Mouse (Mus musculus) forebrain, embryonic 14.5 days (tissue): ENCODE data around the gene Nup93. TPM values are rescaled to one million over a fixed set of nuclear protein-coding genes. Genes with fewer than 3 reads are reported as not detected.

Experiments used
- ATAC-seq: fragments of 200-750 bp; cut with Nextera tagmentation; 2 replicates; pipeline ENCODE4 v1.8.0; 2017; ENCODE audit warnings: mild to moderate bottlenecking, moderate library complexity
- DNase-seq: peaks from one replicate; pipeline ENCODE4 v3.0.0-alpha.2; 2015; ENCODE audit warnings: low spot score
- H3K27ac ChIP-seq: fragments of 300-500 bp; sonication (generic); 2 replicates; pipeline ENCODE4 v1.5.1; 2014; ENCODE audit warnings: low read depth, mild to moderate bottlenecking, control low read depth, low read length, moderate library complexity
- H3K27me3 ChIP-seq: fragments of 300-500 bp; sonication (generic); replicated peaks from 2 replicates; pipeline ENCODE4 v1.6.1; 2014; ENCODE audit warnings: low read length, control low read depth, mixed read lengths; ENCODE audit not compliant: control insufficient read depth, insufficient read depth
- H3K36me3 ChIP-seq: fragments of 300-500 bp; sonication (generic); 2 replicates; pipeline ENCODE4 v1.6.1; 2014; ENCODE audit warnings: low read length, control low read depth; ENCODE audit not compliant: control insufficient read depth, insufficient read depth
- H3K4me1 ChIP-seq: fragments of 300-500 bp; sonication (generic); 2 replicates; pipeline ENCODE4 v1.6.1; 2014; ENCODE audit warnings: antibody characterized with exemption, low read length, control low read depth; ENCODE audit not compliant: control insufficient read depth, insufficient read depth
- H3K4me2 ChIP-seq: fragments of 300-500 bp; sonication (generic); 2 replicates; pipeline ENCODE4 v1.6.1; 2014; ENCODE audit warnings: mild to moderate bottlenecking, control low read depth, low read length
- H3K4me3 ChIP-seq: fragments of 300-500 bp; sonication (generic); 2 replicates; pipeline ENCODE4 v1.5.1; 2014; ENCODE audit warnings: low read depth, low read length, control low read depth
- H3K9ac ChIP-seq: fragments of 300-500 bp; sonication (generic); 2 replicates; pipeline ENCODE4 v1.6.1; 2014; ENCODE audit warnings: mild to moderate bottlenecking, low read length, control low read depth, moderate library complexity
- H3K9me3 ChIP-seq: fragments of 300-500 bp; sonication (generic); replicated peaks from 2 replicates; pipeline ENCODE4 v1.6.1; 2016; ENCODE audit warnings: low read length, control low read depth, mixed read lengths; ENCODE audit not compliant: control insufficient read depth
- WGBS: fragments of 180-500 bp; shearing (Covaris S2); extraction: QIAGEN DNeasy Blood & Tissue Kit; methylation state at CpG from one replicate; pipeline ENCODE4 v1.1.7; 2014; 5-methylcytosine and 5-hydroxymethylcytosine counted together
- polyA plus RNA-seq: library from polyadenylated mRNA; unstranded; fragments of >200 nt; fragmentation: Nextera tagmentation; extraction: Ambion mirVana; gene quantifications from 2 replicates; pipeline ENCODE4 v1.2.1, GENCODE M21; 2014

The Nup93 gene
- polyA plus RNA-seq, 1 experiment from 2014 or later, result 72.6 TPM

DNA sequence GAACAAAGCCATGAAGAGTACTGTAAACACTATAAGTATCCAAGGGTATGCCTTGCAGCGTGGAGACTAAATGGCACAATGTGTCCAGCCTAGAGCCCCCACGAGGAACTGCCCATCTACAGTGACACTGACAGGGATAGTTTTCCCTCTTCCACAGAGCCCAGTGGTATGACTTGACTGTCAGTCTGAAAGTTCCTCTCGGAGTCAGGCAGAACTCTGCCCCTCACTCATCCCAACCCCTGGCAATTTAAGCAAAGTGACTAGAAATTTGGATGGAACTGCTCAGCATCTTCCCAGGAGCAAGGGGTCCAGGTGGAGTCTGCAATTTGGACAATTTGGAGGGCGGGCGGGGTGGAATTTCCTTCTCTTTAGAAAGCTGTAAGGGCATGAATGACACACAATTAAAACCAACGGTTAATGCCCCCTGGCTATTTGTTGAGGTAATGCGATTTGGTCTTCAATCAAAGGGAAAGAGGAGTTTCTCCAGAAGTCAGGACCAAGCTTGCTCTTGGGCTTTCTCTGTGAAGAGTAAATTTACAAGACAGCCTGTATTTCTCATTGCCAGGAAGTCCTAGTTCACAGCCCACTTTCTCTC lies 39.6 kb upstream of the Nup93 start:
- ATAC-seq, result no peak
- Histone ChIP-seq H3K27ac (no peak overlapping the region), H3K4me3 (no peak overlapping the region), H3K27me3 (peaks cover 42% of the 10 kb centered on the region), H3K36me3 (no peaks in the 10 kb centered on the region), H3K4me1 (peaks cover 20% of the 10 kb centered on the region), H3K4me2 (no peak overlapping the region), H3K9ac (no peak overlapping the region), H3K9me3 (no peaks in the 10 kb centered on the region)
- peak; percentile 24 for DNase-seq
- WGBS, result 22% methylated on average over 7 of the region's 7 CpGs

DNA sequence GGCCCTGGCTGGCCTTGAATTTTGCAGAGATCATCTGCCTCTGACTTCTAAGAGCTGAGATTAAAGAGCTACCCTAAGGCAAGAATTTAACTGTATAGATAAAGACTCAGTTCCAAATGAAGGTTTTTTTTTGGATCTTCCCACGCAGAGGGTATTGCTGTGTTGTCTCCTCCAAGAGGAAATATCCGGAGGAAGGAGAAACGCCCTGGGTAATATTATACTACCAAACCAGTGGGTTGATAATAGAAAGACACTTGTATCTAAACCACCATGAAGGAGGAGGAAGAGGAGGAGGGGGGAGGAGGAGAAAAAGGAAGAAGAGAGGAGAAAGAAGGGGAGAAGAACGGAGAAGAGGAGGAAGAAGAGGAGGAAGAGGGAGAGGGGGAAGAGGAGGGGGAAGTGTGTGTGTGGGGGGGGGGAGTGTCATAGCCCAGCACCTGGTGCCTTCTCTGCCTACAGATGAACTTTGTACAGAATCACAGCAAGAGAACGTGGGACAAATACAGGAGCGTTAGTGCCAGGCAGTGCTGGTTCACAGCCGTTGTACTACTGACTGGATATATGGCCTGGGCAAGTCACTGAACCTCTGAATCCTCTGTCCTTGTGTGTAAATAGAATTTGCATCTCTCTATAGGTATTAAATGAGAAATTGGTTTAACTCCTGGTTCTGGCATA lies 36.5 kb upstream of the Nup93 start:
- Histone ChIP-seq H3K27me3 (peaks cover 38% of the 10 kb centered on the region), H3K4me1 (peaks cover 13% of the 10 kb centered on the region), H3K9me3 (no peaks in the 10 kb centered on the region), H3K4me3 (no peak overlapping the region), H3K27ac (no peak overlapping the region), H3K9ac (no peak overlapping the region), H3K36me3 (no peaks in the 10 kb centered on the region), H3K4me2 (no peak overlapping the region)
- ATAC-seq (no peak), DNase-seq (no peak)
- WGBS, result 66% methylated on average over 7 of the region's 7 CpGs

DNA sequence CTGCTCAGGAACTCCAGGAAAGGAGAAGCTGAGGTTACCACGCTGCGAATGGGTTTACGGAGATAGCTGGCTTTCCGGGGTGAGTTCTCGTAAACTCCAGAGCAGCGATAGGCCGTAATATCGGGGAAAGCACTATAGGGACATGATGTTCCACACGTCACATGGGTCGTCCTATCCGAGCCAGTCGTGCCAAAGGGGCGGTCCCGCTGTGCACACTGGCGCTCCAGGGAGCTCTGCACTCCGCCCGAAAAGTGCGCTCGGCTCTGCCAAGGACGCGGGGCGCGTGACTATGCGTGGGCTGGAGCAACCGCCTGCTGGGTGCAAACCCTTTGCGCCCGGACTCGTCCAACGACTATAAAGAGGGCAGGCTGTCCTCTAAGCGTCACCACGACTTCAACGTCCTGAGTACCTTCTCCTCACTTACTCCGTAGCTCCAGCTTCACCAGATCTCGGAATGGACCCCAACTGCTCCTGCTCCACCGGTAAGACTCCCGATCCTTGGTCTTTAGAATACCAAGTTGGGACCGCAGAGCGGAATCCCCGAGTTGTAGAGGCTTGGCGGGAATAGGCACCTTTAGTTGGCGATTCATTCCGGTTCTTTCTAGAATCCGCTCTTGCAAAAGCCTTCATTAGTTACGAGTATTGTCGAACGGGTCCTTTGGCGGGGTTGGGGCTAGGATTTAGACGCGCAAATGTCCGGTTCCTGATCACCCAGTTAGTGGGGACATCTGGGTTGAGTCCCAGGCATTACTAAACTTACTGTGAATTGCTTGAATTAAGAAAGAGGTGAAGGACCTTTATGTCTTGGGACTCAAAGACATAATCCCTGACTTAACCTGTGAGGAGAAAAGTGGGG lies 35.3 kb upstream of the Nup93 start, which contains the start of gene Mt1:
Mt1 (plus strand) TSS at position 226 of the 856 bp plus-strand sequence.
- Histone ChIP-seq H3K4me1 (peaks cover 17% of the 10 kb centered on the region), H3K27ac (no peak within 1 kb of the TSS), H3K36me3 (no peaks in the 10 kb centered on the region), H3K9ac (peak within 1 kb of the TSS; percentile 64), H3K27me3 (peaks cover 47% of the 10 kb centered on the region), H3K4me3 (peak within 1 kb of the TSS; percentile 41), H3K9me3 (no peaks in the 10 kb centered on the region), H3K4me2 (peak within 1 kb of the TSS; percentile 86)
- DNase-seq (peak; percentile 89), ATAC-seq (peak; percentile 87)
- under 1% methylated on average over 50 of the region's 50 CpGs for WGBS

GRCm38 (mm10) chr8:94179713-94180560 lies 34.4 kb upstream of the Nup93 start:
- ATAC-seq (no peak), DNase-seq (no peak)
- Histone ChIP-seq H3K27ac (no peak overlapping the region), H3K9me3 (no peaks in the 10 kb centered on the region), H3K9ac (peak overlapping the region; percentile 64), H3K4me2 (peak overlapping the region; percentile 86), H3K36me3 (no peaks in the 10 kb centered on the region), H3K4me1 (peaks cover 17% of the 10 kb centered on the region), H3K27me3 (peaks cover 45% of the 10 kb centered on the region), H3K4me3 (peak overlapping the region; percentile 41)
- WGBS, result 4% methylated on average over 25 of the region's 25 CpGs

- DNase-seq, result no peak
- H3K4me1 ChIP-seq, result peaks cover 17% of the 10 kb centered on the region
- no peak for ATAC-seq
- WGBS, result 90% methylated on average over 1 of the region's 1 CpGs
- H3K9me3 ChIP-seq, result no peaks in the 10 kb centered on the region
- H3K4me3 ChIP-seq, result no peak overlapping the region
- no peak overlapping the region for H3K27ac ChIP-seq
- H3K36me3 ChIP-seq, result no peaks in the 10 kb centered on the region
- no peak overlapping the region for H3K4me2 ChIP-seq
- H3K27me3 ChIP-seq, result peaks cover 44% of the 10 kb centered on the region
- H3K9ac ChIP-seq, result no peak overlapping the region
Measured at GRCm38 (mm10) chr8:94180561-94180908, 33.8 kb upstream of the Nup93 start.

DNA sequence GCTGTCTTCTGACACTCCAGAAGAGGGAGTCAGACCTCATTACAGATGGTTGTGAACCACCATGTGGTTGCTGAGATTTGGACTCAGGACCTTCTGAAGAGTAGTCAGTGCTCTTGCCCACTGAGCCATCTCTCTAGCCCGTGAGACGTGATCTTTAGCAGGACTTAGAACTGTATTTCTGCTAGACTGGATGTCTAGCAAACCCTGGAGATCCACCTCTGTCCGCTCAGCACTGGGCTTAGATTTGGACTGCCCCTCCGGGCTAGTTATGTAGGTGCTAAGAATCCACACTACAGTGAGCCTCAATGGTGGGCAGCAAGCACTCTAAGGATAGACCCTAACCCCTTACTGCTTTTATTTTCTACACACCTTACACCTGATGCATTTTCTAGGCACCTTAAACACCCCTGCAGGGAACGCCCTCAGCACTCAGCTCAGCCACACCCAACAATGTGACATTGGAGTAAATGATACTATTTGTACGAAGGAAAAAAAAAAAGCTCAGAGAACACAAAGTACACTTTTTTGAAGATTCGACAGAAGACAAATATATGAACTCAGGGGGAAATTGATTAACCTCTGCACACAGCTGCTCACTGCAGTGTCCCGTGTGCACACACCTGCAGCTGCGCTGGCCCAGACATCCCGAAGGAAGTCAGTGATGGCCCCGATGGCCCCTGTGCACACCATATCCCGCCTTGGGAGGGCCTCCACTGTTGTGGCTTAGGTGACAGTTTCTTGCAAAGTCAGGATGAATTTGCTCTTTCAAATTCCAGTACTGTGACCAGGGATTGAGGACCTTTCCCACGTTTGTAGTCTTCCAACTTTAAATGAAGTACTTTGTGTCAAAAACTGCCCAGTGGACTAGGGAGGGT lies 32.1 kb upstream of the Nup93 start:
- Histone ChIP-seq H3K27ac (no peak overlapping the region), H3K9ac (no peak overlapping the region), H3K27me3 (peaks cover 54% of the 10 kb centered on the region), H3K4me2 (peak overlapping the region; percentile 45; the same call in 1 of the 2 replicates), H3K9me3 (no peaks in the 10 kb centered on the region), H3K4me1 (peaks cover 17% of the 10 kb centered on the region), H3K4me3 (no peak overlapping the region), H3K36me3 (no peaks in the 10 kb centered on the region)
- WGBS, result 66% methylated on average over 13 of the region's 13 CpGs
- ATAC-seq, result no peak
- no peak for DNase-seq

- Histone ChIP-seq H3K9me3 (no peaks in the 10 kb centered on the region), H3K4me2 (peak overlapping the region; percentile 45), H3K36me3 (no peaks in the 10 kb centered on the region), H3K4me3 (peak overlapping the region; percentile 17), H3K9ac (0 out of 2 replicates have a peak overlapping the region, but pooled peaks have one; percentile 17), H3K4me1 (peaks cover 17% of the 10 kb centered on the region), H3K27ac (no peak overlapping the region), H3K27me3 (peaks cover 54% of the 10 kb centered on the region)
- WGBS, result under 1% methylated on average over 16 of the region's 16 CpGs
- peak; percentile 83 for DNase-seq
- peak; percentile 70 for ATAC-seq
Measured at GRCm38 (mm10) chr8:94183117-94183516, 31.2 kb upstream of the Nup93 start.
